Mouse (Mus musculus) ovary, postnatal 36 days (tissue): ENCODE measurements at regions not wholly inside any gene's neighbourhood (a gene's known extent, or its start where the extent isn't known, plus 50 kb on each side); places are given as distances from the start of the nearest gene placed in this dataset.
A peak's percentile ranks its signal among the peaks of the same experiment; 100 is the strongest.
"Not testable (repeated sequence)": the region's sequence is repeated elsewhere in the genome, so short reads cannot be mapped to it uniquely, and the experiment has no call there.

Source experiments
- DNase-seq: peaks from one replicate; pipeline ENCODE4 v3.0.0; 2022; ENCODE audit warnings: low spot score, mixed read lengths

DNA sequence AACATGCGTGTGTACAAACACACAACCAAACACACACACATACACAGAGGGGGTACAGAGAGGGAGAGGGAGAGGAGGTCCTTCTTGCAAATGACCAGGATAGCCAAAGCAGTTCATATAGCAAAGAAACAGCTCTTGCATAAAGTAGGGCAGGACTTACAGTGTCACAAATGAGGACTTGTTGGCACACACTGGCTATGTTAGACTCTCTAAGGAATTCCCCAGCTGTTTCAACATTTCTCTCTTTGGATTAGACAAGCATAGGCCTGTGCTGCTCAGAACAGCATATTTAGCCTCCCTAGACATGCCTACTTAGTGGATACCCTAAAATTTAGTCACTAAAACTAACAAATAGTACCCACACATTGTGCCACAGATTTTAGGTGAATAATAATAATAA lies 347.1 kb upstream of the Tbl1xr1 start:
- no peak for DNase-seq

DNA sequence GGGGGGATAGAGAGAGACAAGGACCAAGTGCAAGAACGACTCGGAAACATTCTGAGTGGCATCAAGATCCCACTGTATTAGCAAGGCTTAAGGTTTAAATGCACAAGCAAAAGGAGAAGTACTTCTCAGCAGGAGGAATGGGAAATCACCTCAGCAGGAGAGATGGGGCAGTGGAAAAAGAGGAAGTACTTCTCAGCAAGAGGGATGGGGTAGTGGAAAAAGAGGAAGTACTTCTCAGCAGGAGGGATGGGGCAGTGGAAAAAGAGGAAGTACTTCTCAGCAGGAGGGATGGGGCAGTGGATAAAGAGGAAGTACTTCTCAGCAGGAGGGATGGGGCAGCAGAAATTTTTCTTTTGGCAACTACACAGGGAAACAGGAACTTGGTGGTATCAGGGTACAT lies 340.8 kb upstream of the Tbl1xr1 start:
- not testable (repeated sequence) for DNase-seq

DNA sequence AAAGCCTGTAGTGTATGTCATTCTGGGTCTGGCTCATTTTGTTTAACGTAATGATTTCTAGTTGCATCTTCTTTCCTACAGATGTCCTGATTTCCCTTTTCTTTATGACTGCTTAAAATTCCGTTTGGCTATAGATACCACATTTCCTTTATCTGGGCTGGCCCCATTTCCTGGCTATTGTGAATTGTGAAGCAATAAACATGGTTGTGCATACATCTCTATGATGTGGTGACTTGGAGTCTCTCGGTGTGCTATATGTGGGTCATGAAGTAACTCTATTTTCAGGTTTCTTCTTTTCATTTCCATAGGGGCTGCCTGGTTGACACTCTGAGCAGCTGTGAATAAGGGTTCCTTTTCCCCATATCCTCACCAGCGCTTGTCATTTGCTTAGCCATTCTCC lies 336.7 kb upstream of the Tbl1xr1 start:
- DNase-seq, result no peak

DNA sequence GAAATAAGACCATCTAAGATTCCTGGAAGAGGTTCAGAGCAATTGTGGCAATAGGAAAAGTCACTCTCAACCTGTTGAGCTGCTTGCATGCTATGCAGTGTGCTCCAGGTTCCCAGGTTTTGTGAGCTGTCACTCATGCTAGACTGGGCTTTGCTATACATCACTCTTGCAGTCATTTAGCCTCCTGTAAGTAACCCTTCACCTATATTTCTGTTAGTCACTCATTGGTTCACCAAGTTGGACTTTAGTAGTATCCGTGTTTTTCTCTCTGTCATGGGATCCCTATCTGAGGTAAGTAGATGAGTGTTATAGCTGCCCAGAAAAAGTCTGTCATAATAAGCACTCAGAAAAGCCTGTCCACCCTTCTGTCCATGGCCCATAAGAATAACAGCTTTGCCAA lies 332.3 kb upstream of the Tbl1xr1 start:
- no peak for DNase-seq

DNA sequence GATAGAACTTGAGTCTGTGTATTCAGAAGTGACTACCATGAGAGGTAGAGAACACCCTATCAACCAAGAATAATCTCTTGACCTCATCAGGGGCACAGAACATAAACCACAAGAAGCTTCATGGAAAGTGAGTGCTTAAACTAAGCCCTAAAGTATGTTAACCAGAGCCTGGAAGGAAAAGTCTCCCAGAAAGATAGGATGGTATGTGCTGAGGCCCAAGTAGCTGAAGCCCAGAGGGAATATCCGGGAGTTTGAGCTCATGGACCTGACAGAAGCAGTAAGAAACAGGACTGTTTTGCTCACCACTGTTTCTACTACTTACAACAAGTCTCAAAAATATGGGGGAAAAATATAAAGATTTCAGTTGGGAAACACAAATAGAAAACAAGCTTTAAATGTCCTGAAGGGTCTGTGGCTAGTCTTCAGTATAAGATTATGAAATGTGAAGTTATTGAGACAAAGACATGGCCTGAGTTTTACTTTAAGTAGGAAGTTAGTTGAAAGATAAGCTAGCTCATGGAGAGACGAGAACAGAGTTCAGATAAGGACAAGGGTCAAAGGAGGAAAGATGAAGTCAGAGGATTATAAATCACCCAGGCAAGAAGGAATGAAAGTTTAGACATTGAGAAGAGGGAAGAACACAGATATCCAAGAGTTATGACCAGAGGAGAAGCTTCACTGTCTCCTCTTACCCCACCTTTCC lies 315.8 kb upstream of the Tbl1xr1 start:
- no peak for DNase-seq

DNA sequence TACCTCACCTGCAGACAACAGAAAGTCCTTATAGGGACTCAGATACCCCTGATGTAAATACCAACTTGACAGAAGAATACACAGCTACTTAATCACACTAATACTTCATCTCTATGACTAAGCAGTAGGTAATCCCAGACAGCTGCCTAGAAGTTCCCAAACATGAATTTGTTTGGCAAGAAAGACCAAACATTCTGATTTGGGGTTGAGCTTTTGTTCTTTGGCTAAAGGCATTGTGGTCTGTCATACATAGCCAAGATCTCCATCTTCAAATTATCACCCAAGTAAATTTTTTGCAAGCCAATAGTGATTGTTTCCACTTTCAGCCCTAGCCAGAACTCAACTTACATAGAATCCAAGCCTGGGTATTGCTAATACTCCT lies 315.2 kb upstream of the Tbl1xr1 start:
- DNase-seq, result no peak

DNA sequence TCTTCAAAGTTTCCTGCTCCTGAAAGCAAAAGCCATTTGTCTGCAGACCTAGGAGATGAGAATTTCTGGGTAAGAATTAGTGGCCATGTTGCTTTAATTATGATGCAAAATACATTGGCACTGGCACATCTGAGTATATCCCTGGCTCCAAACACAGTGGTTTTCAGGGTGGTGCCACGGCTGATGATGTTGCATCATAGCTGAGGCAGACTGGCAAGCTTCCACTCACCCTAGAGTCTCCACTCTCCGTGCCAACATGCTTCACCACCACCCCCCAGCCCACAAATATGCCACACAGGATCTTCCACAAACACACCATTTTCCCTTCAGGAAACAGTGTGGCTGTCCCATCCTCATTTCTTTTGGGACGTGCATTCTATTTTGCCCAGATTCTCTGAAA lies 314.5 kb upstream of the Tbl1xr1 start:
- peak; percentile 9 for DNase-seq

DNA sequence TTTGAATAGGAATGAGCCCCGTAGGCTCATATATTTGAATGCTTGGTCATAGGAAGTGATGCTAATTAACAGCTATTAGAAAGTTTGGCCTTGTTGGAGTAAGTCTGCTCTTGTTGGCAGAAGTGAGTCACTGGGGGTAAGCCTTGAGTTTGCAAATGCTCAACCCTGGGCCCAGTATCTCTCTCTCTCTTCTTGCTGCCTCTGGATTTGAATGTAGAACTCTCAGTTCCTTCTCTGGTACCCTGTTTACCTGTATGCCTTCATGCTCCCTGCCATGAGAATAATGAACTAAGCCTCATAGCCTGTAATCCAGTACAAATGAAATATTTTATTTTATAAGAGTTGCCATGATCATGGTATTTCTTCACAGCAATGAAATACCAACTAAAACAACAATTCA lies 308.4 kb upstream of the Tbl1xr1 start:
- no peak for DNase-seq

DNA sequence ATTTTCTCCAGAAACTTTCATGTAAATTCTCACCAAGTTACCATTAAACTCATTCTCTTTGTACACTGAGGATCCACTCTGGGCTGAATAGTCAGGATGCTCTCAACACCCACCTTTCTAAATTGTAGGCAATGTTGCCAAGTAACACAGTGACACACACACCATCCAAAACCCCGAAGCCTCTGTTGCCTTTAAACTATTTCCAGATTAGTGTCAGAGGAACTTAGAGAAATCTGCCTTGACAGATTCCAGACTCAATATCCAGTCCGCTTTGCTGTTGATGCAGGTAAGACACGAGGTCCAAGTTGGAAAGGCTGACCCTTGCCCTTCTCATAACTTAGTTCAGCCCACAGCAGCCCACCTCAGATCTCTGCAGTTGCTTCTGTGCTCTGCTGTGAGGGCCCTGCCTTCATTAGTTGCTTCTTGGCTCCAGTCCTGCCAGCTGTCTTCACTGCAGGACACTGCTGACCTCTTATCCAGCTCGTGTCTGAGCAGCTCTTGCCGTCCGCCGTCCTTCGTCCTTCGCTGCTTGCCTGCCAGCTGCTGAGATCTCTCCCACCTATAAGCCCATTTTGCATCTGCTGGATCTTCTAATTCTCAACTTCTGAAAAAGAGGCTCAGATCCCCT lies 306.4 kb upstream of the Tbl1xr1 start:
- no peak for DNase-seq

DNA sequence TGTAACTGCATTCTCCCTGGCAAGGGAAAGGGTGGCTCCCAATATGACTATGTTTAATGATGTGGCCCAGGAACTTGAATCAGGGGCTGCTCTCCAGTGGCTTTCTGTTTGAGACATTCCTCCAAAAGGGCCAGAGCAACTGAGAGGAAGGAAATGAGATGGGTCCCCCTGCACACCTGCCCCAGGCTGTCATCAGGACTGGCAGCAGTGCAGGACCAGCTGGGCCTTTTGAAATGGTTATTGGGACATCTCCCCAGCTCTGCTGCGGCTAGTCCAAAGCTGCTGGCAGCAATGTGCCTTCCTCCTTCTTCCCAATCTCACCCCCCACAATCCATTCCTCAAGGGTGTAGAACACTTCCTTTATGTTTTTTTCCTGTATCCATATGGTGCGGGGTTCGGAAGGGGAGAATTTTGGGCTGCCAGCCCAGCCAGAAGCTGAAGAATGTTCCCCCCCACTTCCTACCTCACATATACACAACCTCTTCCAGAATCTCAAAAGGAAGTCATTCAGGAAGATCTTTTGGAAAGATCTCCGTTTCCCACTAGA lies 304.6 kb upstream of the Tbl1xr1 start:
- DNase-seq, result no peak

DNA sequence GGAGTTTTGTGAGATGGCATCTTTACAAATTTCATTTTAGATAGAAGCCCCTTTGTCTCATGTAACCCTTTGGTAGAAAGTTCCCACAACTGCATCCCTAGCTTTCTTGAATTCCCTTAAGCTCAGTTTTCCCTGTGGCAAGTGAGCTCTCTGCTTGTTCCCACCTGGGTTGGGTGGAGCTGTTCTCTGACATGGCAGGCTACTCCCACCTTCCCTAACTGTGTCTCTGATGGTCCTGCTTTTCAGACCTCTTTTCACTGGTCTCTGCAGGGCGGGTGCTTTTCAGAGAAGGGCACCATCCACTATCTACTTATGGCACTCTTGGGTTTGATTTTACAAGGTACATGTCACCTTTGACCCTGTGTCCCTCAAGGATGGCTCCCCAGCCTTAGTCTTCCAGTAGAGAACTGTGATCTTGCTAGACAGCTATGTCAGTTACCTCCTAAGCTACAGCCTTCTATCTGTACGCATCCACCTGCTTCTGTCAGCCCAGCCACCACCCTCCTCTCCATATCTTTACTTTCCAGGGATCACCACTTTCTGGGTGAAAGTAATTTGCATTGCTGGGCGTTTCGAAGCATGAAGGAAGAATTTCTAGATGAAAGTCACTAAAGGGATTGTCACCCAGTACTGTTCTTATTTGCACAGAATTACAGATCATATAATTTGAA lies 302.1 kb upstream of the Tbl1xr1 start:
- DNase-seq, result no peak

DNA sequence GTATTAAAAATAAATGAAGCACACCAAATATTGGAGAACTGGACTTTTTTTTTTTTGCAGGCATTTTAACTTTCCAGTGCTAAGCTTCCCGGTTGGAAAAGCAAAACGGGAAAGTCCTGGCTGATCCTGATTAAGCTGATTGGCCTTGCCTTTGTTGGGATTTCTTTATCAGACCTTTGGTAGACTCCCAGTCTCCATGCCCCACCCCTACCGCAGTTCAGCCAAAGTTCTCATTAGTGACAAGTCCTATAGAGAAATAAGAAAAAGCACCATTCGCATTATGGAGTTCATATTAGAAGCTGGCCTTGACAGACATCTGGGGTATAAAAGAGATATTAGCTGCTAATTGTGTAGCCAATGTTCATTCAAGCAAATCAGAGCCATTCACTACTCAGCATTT lies 297.7 kb upstream of the Tbl1xr1 start:
- DNase-seq, result no peak

DNA sequence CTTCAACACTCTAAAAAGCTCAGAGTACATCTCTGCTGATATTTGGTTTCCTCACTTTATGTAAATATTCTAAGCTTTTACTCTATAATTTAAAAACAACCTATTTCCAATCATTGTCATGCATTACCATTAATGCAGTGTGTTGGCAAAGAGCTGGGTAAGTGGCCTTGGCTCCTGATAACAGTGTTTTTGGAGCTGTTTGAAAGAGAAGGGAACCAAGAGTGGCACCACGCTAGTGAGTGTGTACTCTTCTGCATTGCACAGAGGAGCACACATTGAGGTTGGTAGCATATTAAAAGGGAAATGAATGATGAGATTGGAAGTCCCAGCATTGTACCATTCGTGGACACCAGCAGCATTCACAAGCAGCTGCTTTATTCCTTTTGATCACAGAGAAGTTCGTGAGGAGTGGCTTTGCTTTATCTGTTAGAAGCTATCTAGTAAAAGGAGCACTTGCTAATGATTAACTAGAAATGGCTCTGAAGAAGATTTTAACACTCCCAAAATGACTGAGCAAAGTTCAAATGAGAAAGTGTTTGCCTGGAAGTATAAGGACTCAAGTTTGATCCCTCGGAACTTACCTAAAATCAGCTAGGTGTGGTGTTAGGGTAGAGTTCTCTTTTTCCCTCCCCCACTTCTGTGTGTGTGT lies 284.3 kb upstream of the Tbl1xr1 start:
- DNase-seq, result no peak

DNA sequence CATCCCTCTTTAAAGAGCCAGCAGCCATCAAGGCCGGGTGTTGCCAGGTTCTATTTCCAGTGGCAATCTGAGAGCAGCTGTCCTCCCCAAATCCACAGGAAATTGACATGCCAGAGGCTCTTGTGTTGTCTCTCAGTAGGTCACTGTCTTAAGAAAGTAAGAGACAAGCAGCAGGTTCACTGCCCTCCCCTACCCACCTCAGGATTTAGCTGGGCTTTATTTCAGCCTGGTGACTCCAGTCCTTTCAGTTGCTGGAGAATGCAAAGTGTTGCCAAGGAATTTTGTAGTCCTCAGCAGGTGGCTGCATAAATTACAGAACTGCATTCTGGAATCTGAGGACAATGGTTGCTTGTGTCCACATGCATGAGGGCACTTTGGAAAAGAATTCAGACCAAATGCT lies 278.3 kb upstream of the Tbl1xr1 start:
- DNase-seq, result no peak

DNA sequence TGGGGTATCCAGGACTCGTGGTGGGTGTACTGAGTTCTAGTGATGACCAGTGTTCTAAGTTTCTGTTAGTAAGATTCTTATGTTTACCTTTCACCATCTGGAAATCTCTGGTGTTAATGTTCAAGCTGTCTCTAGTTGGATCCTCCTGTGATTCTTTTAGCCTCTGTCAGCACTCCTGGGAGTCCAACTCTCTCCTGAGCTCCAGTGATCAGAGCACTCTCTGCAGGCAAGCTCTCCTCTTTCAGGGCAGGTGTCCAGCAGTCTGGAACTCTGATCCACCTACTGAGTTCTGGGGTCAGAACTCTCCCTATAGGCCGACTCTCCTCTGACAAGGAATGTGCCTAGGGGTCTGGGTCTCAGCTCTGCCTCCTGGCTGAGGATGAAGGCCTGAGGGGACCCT lies 272.6 kb upstream of the Tbl1xr1 start:
- DNase-seq, result not testable (repeated sequence)

DNA sequence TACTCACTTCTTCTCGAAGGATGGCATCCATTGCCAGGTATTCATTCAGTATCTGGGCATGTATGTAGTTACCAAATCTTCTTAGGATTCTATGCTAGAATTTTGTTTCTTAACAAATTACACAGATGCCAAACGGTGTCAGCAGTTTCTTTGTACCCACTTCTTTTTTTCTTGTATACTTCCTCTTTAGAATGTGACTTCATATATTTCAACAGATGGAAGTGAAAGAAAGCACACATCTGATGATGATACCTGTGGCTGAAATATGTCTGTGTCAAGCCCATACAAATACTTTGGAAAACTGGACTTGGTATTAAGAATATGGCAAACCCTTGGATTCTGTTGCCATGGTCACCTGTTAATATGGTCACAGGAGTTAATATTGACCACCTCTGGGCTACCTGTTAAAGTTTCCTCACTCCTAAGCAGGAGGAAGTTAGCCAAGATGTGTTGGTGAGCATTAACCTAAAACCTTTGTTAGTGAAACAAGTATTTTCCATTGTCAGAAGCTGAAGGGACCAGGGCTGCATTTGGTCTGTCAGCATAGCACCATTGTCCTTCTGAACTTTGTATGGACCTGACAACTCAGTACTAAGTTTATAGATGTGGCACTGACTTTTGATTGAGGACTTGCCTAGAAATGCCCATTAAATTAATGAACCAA lies 269.8 kb upstream of the Tbl1xr1 start:
- DNase-seq, result no peak

DNA sequence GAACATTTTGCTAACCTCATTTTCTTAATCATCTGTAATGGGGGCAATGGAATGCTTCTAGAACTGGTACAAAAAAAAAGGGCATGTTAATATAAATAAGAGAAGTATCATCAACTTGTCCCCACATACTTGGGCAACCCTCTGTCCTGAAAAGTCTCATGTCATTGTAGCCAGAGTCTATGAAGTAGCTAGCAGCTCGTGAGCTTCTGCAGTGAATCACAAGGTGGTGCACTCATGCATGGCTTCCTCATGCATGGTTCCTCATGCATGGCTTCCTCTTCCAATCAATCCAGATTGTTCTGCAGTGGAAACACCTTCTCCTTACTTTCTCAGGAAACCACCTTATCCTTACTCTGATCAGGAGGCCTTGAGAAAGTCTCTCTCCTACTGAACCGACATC lies 267.9 kb upstream of the Tbl1xr1 start:
- no peak for DNase-seq

DNA sequence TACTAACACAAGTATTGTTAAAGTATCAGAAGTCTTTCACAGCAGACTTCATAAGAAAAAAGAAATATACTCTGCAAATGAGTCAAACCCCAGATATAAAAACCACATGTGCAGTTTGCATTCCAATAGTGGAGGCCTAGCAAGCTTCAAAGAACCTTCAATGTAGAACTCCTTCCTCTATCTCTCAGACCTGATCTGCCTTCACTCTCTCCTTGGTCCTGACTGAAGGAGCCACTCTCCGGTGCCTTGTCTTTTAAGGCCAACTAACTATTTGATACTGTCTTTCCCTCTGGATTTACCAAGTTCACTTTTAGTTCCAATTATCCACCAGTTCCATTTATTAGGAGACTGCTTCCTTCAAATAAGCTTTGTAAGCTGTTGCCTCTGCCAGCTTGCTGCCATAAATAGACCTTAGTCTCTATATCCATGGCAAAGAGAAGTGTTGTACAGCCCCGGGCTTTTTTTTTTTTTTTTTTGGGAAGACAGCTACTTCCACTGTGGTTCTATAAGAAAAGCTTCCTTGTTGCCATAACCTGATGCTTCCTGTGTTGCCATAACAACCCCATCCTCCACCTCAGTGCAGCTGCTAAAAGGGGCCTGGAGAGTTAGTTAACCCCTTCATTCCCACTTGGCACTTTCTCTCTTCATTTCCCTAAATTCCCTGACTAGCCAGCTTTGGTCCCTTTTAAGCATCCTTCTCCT lies 266.5 kb upstream of the Tbl1xr1 start:
- no peak for DNase-seq

DNA sequence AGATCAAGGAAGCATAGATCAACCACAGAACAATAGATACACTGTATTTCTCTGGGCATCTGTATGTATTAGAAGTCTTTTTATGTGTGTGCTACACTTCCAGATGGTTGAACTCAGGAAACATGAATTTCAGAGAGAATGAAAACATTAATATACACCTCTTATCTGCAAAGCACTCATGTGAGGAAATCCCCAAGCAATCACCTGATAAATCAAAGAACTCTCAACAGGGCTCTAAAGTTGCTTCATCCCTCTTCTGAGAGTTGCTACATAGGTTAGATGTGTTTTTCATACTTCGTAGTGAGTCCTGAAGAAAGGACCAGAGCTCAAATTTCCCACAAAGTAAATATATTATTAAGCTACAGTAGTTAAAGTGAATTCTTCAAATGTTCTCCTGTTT lies 263.1 kb upstream of the Tbl1xr1 start:
- no peak for DNase-seq

DNA sequence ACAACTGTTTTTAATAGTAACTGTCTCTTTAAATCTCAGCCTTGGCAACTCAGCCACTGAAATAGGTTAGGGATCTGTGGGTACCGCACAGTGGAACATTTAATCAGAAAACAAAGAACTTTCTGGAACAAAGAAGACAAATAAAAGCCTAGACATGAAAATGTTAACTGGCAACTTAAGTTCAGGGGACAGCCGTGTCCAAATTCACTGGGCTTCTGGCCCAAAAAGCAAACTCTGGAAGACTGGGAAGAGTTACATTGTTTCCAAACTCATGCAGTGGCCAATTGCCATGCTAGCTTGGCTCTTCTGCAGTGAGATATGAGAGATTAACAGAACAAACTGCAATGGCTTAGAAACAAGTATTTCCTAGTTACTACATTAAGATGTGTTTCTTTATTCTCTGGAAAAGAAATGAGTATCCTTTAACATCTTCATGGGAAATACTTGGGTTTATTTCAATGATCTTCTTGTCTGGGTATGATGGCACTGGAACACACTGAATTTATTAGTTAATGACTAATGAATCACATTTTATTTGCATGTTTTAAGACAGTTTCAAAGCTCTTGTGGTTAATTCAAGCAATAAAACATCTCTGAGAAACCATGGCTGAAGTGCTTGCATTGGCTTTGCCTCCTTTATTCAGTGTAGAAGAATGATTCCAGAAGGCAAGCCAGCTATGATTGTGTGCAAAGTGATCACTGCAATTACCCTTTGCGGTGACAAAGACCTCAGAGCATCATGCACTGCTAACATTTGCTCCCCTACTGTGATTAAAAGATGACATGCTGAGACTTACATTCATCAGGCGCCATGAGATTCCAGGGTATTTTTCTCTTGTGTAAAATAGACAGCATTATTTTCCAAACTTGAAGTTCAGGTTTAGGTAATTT lies 259.2 kb upstream of the Tbl1xr1 start:
- DNase-seq, result peak; percentile 21

DNA sequence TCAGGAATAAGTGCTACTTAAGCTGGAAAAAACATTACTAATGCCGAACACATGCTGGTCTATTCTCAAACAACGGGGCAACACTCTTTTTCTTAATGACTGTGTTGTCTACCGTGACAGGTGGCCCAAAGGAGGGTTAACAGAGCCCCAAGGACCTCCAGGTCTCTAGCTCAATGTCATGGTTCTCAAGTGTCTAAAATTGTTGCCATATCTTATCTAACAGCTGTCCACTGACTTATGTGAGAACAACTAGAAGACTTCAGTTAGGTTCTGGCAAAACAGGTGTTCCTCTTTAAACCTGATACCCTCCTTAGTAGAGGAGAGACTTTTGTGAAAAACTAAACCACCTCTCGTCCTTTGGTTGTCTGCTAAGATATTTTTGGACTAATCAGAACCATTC lies 257.4 kb upstream of the Tbl1xr1 start:
- no peak for DNase-seq
